Mouse (Mus musculus) layer of hippocampus, postnatal 10 days (tissue): ENCODE data around the gene Nsun4. TPM values are rescaled to one million over a fixed set of nuclear protein-coding genes. Genes with fewer than 3 reads are reported as not detected.

ENCODE experiments used
- DNase-seq, 2 experiments: peaks; one replicate each; pipeline ENCODE4 v3.0.0; 2021; ENCODE audit warnings: low spot score in 2 of 2
- total RNA-seq, 2 experiments: library from RNA; stranded (reverse); gene quantifications; 2 replicates each; pipeline ENCODE4 v1.2.3; 2021

Nsun4 gene
- total RNA-seq, 2 experiments from 2014 or later = 8.1 to 8.2 TPM

GRCm38 (mm10) chr4:115987858-115988530 lies 65.7 kb downstream of the Nsun4 start:
- DNase-seq = no peak

- DNase-seq = no peak
Observed at GRCm38 (mm10) chr4:115987436-115987835, 66.2 kb downstream of the Nsun4 start.

- DNase-seq = no peak
Observed at GRCm38 (mm10) chr4:115984967-115985366, 68.7 kb downstream of the Nsun4 start.

GRCm38 (mm10) chr4:115984111-115984510 lies 69.6 kb downstream of the Nsun4 start:
- peak; percentile 89 to 90 for DNase-seq

Other genes starting within 250 kb of the Nsun4 start
- 1 to 10 TPM; 4.5 to 4.6 TPM for gene Mob3c, start 225.8 kb downstream of the Nsun4 start, total RNA-seq
- 10 to 100 TPM; 40.8 to 43.3 TPM for gene Mknk1, start 214.7 kb downstream of the Nsun4 start, total RNA-seq
- gene Kncn, start 169.5 kb downstream of the Nsun4 start, total RNA-seq = under 1 TPM in 1 of 2 experiments, not detected in 1; 0.25 TPM
- not detected for gene 6430628N08Rik, start 163.2 kb downstream of the Nsun4 start, total RNA-seq
- gene Dmbx1, start 114.0 kb downstream of the Nsun4 start, total RNA-seq = under 1 TPM; 0.18 to 0.34 TPM
- 100 to 1,000 TPM in 1 of 2 experiments, 10 to 100 TPM in 1; 86.6 to 108 TPM for gene Faah, start 36.0 kb downstream of the Nsun4 start, total RNA-seq
- 100 to 1,000 TPM; 402 to 460 TPM for gene Uqcrh, start 21.2 kb upstream of the Nsun4 start, total RNA-seq
- 10 to 100 TPM; 51.9 to 52.8 TPM for gene Lrrc41, start 21.4 kb upstream of the Nsun4 start, total RNA-seq
- 1 to 10 TPM; 1.6 to 2.1 TPM for gene Rad54l, start 69.8 kb upstream of the Nsun4 start, total RNA-seq
- 10 to 100 TPM; 72.8 to 76.9 TPM for gene Pomgnt1, start 70.0 kb upstream of the Nsun4 start, total RNA-seq
- 10 to 100 TPM; 23.5 to 29.6 TPM for gene Lurap1, start 97.5 kb upstream of the Nsun4 start, total RNA-seq
- gene Tspan1, start 113.7 kb upstream of the Nsun4 start, total RNA-seq = under 1 TPM in 1 of 2 experiments, not detected in 1; 0.27 TPM
- not detected for gene 1700042G07Rik, start 119.5 kb upstream of the Nsun4 start, total RNA-seq
- gene Gm49337, start 119.5 kb upstream of the Nsun4 start, total RNA-seq = not detected
- 10 to 100 TPM; 38.3 to 47.1 TPM for gene Pik3r3, start 167.7 kb upstream of the Nsun4 start, total RNA-seq